8 mouse cellular contexts compared by ENCODE assay signal in the genomic region with DNA sequence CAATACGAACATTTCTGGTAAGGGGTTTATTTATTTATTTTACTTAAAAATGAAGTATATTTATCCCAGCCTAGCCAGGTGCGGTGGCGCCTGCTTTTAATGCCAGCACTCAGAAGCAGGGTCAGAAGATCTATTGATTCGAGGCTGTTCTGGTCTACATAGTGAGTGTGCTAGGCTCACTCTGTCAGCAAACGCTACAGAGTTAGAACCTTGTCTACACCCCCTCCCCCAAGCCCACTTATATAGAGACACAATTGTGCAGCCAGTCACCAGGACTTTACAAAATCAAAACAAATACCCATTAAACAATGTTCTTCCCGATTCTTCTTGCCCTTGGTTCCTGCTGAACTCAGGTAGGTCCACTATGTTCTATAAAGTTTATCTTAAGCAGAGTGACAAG. TPM values are rescaled to one million over a fixed set of nuclear protein-coding genes. Genes with fewer than 3 reads are reported as not detected.
DNase-seq lines count a peak whose midpoint lies in the region; ATAC-seq and TF ChIP-seq lines count a peak whose summit lies in the region.

No protein-coding gene starts in this region.

- no peaks in the 10 kb centered on the region for H3K27me3 ChIP-seq in testis, adult 2 months (ENCODE audit: control insufficient read depth, insufficient read depth, low read length)
- no peaks in the 10 kb centered on the region for H3K27me3 ChIP-seq in limb, embryonic 10.5 days (ENCODE audit: low read depth, poor library complexity, severe bottlenecking)
- H3K27me3 ChIP-seq in stomach, embryonic 15.5 days (replicated peaks) = no peaks in the 10 kb centered on the region

- TF ChIP-seq CTCF in testis, adult 2 months (IDR thresholded peaks at IDR 0.05; ENCODE audit: control insufficient read depth, insufficient read depth, insufficient replicate concordance, low read depth, low read length) = no peak

- no peaks in the 10 kb centered on the region for H3K36me3 ChIP-seq in testis, adult 2 months (ENCODE audit: control insufficient read depth, insufficient read depth, low read length)
- H3K36me3 ChIP-seq in limb, embryonic 10.5 days = no peaks in the 10 kb centered on the region
- no peaks in the 10 kb centered on the region for H3K36me3 ChIP-seq in stomach, embryonic 15.5 days

- peak; percentile 23 for DNase-seq in adrenal gland, postnatal 10 days
- DNase-seq in adrenal gland, postnatal 4 days (ENCODE audit: low spot score in 2 of 2) = no peak
- no peak for DNase-seq in testis, postnatal 14 days (ENCODE audit: low spot score)
- no peak for DNase-seq in limb, embryonic 10.5 days (ENCODE audit: low spot score)
- DNase-seq in layer of hippocampus, postnatal 14 days (ENCODE audit: low spot score in 2 of 2) = no peak
- DNase-seq in testis, postnatal 10 days (ENCODE audit: low spot score) = no peak

- peak overlapping the region; percentile 86 for H3K4me3 ChIP-seq in testis, adult 2 months (ENCODE audit: control insufficient read depth, low read depth, low read length)
- peak overlapping the region; percentile 79 for H3K4me3 ChIP-seq in limb, embryonic 10.5 days
- H3K4me3 ChIP-seq in stomach, embryonic 15.5 days (replicated peaks) = peak overlapping the region; percentile 82

- TF ChIP-seq POLR2A in testis, adult 2 months (IDR thresholded peaks at IDR 0.05; ENCODE audit: control insufficient read depth, low read depth, low read length) = no peak

- H3K9ac ChIP-seq in stomach, embryonic 15.5 days = no peak overlapping the region

- ATAC-seq in stomach, embryonic 15.5 days (ENCODE audit: insufficient read depth, low FRiP score, low read depth) = no peak

- peak overlapping the region; percentile 83 for H3K4me2 ChIP-seq in stomach, embryonic 15.5 days

- H3K4me1 ChIP-seq in testis, adult 2 months (ENCODE audit: control insufficient read depth, insufficient read depth, low read length) = peaks cover 8% of the 10 kb centered on the region; the same call in 1 of the 2 replicates
- peaks cover 6% of the 10 kb centered on the region for H3K4me1 ChIP-seq in limb, embryonic 10.5 days
- peaks cover 9% of the 10 kb centered on the region for H3K4me1 ChIP-seq in stomach, embryonic 15.5 days

- 34% methylated on average over 6 of the region's 6 CpGs for WGBS in limb, embryonic 10.5 days
- 15% methylated on average over 6 of the region's 6 CpGs for WGBS in stomach, embryonic 15.5 days

- H3K27ac ChIP-seq in testis, adult 2 months (ENCODE audit: control insufficient read depth, insufficient read depth, low read depth, low read length) = peak overlapping the region; percentile 32; the same call in 1 of the 2 replicates
- no peak overlapping the region for H3K27ac ChIP-seq in limb, embryonic 10.5 days
- H3K27ac ChIP-seq in stomach, embryonic 15.5 days = no peak overlapping the region

- no peaks in the 10 kb centered on the region for H3K9me3 ChIP-seq in limb, embryonic 10.5 days (replicated peaks)
- H3K9me3 ChIP-seq in stomach, embryonic 15.5 days = no peaks in the 10 kb centered on the region

RNA-seq across cellular contexts. Expression of a gene that starts 0.8 kb away (rescaled TPM):
- 100 to 1,000 TPM; 145 to 155 TPM for total RNA-seq in adrenal gland, postnatal 10 days (2021)
- 10 to 100 TPM; 64.9 to 67.0 TPM for total RNA-seq in adrenal gland, postnatal 4 days (2021)
- 56.9 and 71.7 TPM in 2 replicates for polyA plus RNA-seq in testis, adult 2 months (2012; rRNA removed)
- 14.5 and 15.3 TPM in 2 replicates for polyA plus RNA-seq in limb, embryonic 10.5 days (2016; fragmentation: Nextera tagmentation; extraction: Ambion mirVana)
- polyA plus RNA-seq in stomach, embryonic 15.5 days (2015; fragmentation: Nextera tagmentation; extraction: Ambion mirVana) = 21.9 and 23.8 TPM in 2 replicates
- 10 to 100 TPM; 30.4 to 31.7 TPM for total RNA-seq in layer of hippocampus, postnatal 14 days (2021)

RNA-seq across cellular contexts. Expression of a gene that starts 33.0 kb away (rescaled TPM):
- 100 to 1,000 TPM; 115 TPM for total RNA-seq in adrenal gland, postnatal 10 days (2021)
- total RNA-seq in adrenal gland, postnatal 4 days (2021) = 100 to 1,000 TPM; 147 to 163 TPM
- 11.5 and 13.6 TPM in 2 replicates for polyA plus RNA-seq in testis, adult 2 months (2012; rRNA removed)
- polyA plus RNA-seq in limb, embryonic 10.5 days (2016; fragmentation: Nextera tagmentation; extraction: Ambion mirVana) = 34.4 and 37.4 TPM in 2 replicates
- 50.7 and 55.3 TPM in 2 replicates for polyA plus RNA-seq in stomach, embryonic 15.5 days (2015; fragmentation: Nextera tagmentation; extraction: Ambion mirVana)
- 10 to 100 TPM; 27.4 to 30.2 TPM for total RNA-seq in layer of hippocampus, postnatal 14 days (2021)

RNA-seq across cellular contexts. Expression of a gene that starts 43.8 kb away (rescaled TPM):
- total RNA-seq in adrenal gland, postnatal 10 days (2021) = 10 to 100 TPM; 14.7 to 19.0 TPM
- total RNA-seq in adrenal gland, postnatal 4 days (2021) = 10 to 100 TPM; 27.4 to 32.9 TPM
- 5.9 and 6.7 TPM in 2 replicates for polyA plus RNA-seq in testis, adult 2 months (2012; rRNA removed)
- 36.4 and 42.6 TPM in 2 replicates for polyA plus RNA-seq in limb, embryonic 10.5 days (2016; fragmentation: Nextera tagmentation; extraction: Ambion mirVana)
- 17.7 and 20.4 TPM in 2 replicates for polyA plus RNA-seq in stomach, embryonic 15.5 days (2015; fragmentation: Nextera tagmentation; extraction: Ambion mirVana)
- 10 to 100 TPM; 14.7 to 16.6 TPM for total RNA-seq in layer of hippocampus, postnatal 14 days (2021)
